Mouse (Mus musculus) lung, postnatal 4 days (tissue): ENCODE results near the gene Polr2c.
"Not testable (repeated sequence)": the region's sequence is repeated elsewhere in the genome, so short reads cannot be mapped to it uniquely, and the experiment has no call there.

Source experiments
- DNase-seq, 2 experiments: peaks; one replicate each; pipeline ENCODE4 v3.0.0; 2021

The Polr2c gene

GRCm38 (mm10) chr8:94841183-94841582, 16.1 kb upstream of the Polr2c start:
- DNase-seq: no peak

GRCm38 (mm10) chr8:94850049-94850448, 7.2 kb upstream of the Polr2c start:
- no peak for DNase-seq

GRCm38 (mm10) chr8:94854761-94855160, 2.5 kb upstream of the Polr2c start:
- DNase-seq: not testable (repeated sequence)

GRCm38 (mm10) chr8:94857011-94857345, 272 bp upstream of the Polr2c start:
- DNase-seq: no peak

DNA sequence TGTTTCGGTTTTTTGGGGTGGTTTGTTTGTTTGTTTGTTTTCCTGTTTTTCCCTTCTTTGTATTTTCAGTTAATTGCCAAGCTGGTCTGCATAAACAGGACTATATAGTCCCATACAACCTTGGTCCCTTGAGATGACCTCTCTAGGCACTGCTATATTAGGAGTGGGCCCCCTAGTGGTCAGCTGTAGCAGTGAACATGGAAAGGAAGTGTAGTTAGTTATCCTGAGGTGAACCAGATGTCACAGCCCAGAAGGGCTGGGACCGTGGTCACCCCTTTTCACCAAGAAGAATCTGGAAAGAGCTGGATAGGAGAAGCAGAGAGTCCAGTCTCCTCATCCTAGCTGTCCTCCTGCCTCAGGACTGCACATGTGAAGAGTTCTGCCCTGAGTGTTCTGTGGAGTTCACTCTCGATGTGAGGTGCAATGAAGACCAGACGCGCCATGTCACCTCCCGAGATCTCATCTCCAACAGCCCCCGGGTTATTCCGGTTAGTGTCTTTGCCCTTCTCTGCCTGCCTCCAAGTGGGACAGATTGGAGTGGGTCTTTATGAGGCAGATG, 4.2 kb downstream of the Polr2c start:
- peak; percentile 41 to 79 for DNase-seq

DNA sequence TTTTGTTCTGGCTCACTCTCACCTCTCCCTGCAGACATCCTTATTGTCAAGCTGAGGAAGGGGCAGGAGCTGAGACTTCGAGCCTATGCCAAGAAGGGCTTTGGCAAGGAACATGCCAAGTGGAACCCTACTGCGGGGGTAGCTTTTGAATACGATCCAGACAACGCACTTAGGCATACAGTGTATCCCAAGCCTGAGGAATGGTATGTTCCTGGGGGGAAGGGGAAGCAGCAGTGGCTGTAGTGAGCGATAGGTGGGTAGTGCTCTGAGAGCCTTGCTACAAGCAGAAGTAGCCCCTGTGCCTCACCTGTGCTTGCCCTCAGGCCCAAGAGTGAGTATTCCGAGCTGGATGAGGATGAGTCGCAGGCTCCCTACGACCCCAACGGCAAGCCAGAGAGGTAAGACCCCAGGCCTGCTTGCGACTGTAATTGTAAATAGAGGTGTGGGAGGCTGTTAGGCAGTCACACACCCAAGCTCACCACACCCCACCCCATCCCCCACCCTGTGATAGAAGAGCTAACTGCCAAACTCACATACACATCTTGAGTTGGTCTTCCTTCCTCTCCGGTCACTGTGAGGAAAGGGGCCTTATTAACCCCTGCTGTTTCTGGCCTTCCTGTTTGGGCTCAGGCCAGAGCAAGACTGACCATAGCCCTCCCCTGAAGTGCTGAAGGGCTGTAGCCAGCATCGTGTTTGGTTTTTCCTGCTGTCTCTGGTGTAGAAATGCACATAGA, 5.4 kb downstream of the Polr2c start:
- DNase-seq: peak; percentile 32 to 68

DNA sequence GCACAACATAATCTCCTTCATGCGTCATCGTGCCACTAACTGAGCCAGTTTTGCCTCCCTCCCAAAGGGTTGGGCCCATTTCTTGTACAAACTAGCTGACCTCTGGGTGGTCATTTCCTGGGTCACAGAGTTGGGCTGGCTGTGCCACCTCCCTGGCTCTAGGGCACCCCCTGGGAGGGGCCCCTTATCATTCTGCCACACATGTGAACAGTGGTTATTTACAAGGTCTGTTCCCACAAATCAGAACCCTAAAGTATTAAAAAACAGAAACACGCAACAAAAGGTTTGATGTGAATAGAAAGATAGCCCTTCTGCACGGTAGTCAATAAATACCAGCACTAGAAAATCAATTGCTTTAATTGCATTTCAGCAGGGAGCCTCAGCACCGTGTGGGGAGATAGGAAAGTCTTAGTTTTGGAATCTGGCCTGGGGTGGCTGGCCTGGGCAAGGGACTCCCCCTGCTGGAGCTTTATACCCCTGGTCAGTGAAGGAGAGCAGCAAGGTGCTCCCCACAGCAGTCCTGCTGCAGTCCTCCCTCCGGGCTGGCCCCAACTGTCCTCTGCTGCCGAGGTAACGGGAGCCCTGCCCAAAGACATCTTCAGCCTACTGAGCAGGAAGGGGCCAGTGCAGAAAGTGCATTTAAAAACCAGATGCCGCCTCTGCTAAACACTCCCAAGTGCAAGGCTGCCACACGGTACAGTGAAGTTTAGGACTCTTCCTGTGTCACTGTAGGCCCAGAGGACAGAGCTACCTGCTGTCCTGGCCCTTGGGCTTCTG, 6.8 kb downstream of the Polr2c start:
- DNase-seq: peak in 1 of 2 experiments; percentile 23

GRCm38 (mm10) chr8:94865292-94865691, 8.0 kb downstream of the Polr2c start:
- no peak for DNase-seq

DNA sequence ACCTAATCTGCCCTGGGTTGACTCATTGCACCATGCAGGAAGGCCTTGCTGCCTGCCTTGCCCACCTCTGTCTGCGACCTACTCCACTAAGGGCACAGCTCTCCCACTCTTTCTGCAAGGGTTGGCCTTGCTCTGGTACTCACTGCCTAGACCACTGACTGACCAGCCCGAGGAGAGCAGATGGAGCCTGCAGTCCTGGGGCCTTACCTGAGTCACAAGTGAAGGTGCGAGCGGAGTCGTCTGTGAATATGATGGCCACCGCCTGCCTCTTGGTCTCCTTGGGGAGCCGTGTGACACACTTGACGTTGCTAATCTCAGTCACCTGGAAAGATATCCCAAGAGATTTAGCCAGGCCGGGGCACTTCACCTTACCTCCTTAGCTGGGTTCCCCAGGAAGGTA, 9.7 kb downstream of the Polr2c start:
- no peak for DNase-seq

- peak in 1 of 2 experiments; percentile 47 for DNase-seq
Measured at GRCm38 (mm10) chr8:94869146-94869545, 11.9 kb downstream of the Polr2c start.

GRCm38 (mm10) chr8:94870003-94870402, 12.8 kb downstream of the Polr2c start:
- DNase-seq: no peak

GRCm38 (mm10) chr8:94870474-94871107, 13.3 kb downstream of the Polr2c start:
- DNase-seq: peak; percentile 35 to 48

GRCm38 (mm10) chr8:94871108-94871894, 14.1 kb downstream of the Polr2c start:
- peak; percentile 79 to 87 for DNase-seq

GRCm38 (mm10) chr8:94872156-94872555, 14.9 kb downstream of the Polr2c start:
- peak in 1 of 2 experiments; percentile 21 for DNase-seq

DNA sequence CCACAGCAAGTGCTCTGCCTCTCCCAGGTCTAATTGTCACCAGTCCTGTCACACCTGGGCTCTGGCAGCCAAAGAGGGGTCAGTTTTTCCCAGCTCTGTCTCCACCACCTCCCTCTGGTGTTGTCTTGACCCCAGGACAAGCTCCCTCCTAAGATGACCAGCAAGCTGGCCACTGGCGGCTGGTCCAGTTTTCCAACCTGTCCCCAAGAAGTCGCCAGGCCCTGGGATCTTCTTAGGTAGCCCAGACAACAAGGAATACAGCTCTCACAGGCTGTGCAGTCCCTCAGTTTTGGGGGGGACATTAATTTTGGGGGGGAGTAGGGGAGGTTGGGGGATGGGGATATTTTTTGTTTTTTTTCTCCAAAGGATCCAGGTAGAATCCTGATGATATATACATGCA, 15.3 kb downstream of the Polr2c start:
- no peak for DNase-seq

GRCm38 (mm10) chr8:94874358-94874757, 17.1 kb downstream of the Polr2c start:
- peak; percentile 72 to 81 for DNase-seq

- DNase-seq: peak; percentile 51 to 62
Measured at GRCm38 (mm10) chr8:94875096-94875870, 18.0 kb downstream of the Polr2c start.

DNA sequence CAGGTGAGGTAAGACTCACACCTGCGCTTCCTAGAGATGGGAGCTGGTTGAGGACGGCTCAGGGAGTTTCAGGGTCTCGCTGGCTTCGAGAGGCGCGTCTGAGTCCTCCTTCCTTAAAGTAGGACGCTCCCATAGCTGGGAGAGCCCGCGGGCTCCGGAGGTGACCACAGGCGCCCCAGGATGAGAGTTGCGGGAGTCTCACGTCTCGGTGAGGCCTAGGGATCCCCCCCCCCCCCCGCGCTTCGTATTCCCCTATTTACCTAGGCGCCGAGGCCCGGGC, 18.6 kb downstream of the Polr2c start:
- no peak for DNase-seq

DNA sequence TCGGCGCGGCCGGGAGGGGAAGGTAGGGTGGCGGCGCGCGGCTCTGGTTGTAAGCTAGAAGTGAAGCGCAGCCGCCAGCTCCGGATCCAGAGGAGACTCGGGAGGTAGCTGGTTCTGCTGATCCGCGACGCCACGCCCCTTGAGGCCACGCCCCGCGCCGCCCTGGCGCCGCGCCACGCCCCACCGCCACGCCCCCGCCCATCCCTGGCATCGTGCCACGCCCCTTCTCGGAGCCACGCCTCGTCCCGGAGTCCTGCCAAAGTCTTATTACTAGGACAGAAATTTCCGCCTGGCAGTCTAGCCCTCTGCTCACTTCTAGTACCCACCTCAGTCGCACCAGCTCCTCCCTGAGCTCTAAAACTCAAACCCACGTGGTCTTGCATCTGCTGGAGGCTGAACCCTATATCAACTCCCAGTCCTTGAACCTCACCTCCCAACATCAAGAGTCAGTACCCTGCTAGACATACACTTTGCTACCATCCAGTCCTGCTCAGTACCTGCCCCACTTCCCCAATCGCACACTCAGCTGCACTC, 19.0 kb downstream of the Polr2c start, which contains the start of gene Dok4:
Dok4 (minus strand) TSS at position 134 of the 534 bp plus-strand sequence.
- DNase-seq: peak; percentile 93 to 95

DNA sequence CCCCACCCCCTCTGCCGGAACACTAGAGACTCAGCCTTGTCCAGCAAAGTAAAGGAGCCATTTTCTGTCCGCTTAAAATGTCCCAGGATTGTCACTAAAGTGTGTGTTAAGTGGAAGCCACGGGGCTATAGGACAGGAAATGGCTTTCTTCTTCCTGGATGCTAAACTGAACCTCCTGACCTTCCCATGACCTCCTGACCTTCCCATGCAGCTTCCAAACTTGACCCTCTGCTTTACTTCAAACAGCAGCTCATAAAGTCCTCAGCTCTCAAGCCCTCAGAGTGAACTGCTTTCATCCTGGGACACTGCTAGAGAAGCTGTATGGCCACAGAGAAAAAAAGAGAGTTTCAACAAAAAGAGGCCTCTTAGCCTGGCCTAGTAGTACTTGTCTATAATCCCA, 19.6 kb downstream of the Polr2c start:
- DNase-seq: peak in 1 of 2 experiments; percentile 22

GRCm38 (mm10) chr8:94880742-94881141, 23.5 kb downstream of the Polr2c start:
- DNase-seq: no peak
